Mouse (Mus musculus) bone marrow macrophage, adult 2 months (primary cell): ENCODE data around the gene Sfr1. TPM values are rescaled to one million over a fixed set of nuclear protein-coding genes. Genes with fewer than 3 reads are reported as not detected.

Source experiments
- H3K27ac ChIP-seq: 2 replicates; pipeline ENCODE4 v1.5.1; 2012; ENCODE audit warnings: low read depth, low read length; ENCODE audit not compliant: insufficient read depth
- H3K4me1 ChIP-seq: 2 replicates; pipeline ENCODE4 v1.6.1; 2012; ENCODE audit warnings: low read length; ENCODE audit not compliant: control insufficient read depth, insufficient read depth
- H3K4me3 ChIP-seq: 2 replicates; pipeline ENCODE4 v1.5.1; 2012; ENCODE audit warnings: mild to moderate bottlenecking, low read length, moderate library complexity; ENCODE audit not compliant: insufficient read depth
- CTCF ChIP-seq: IDR thresholded peaks from 2 replicates; pipeline ENCODE4 v1.5.1; 2012; ENCODE audit warnings: low read depth, mild to moderate bottlenecking, low read length, moderate library complexity
- POLR2A ChIP-seq: IDR thresholded peaks from 2 replicates; pipeline ENCODE4 v1.6.1; 2012; ENCODE audit warnings: mild to moderate bottlenecking, low read depth, low read length, borderline replicate concordance
- polyA plus RNA-seq: library from polyadenylated mRNA; stranded (reverse); fragments of >200 nt; gene quantifications from 2 replicates; pipeline ENCODE4 v1.2.4, GENCODE M21; 2012; ENCODE audit not compliant: missing spikeins, insufficient read depth, insufficient read length

Sfr1 gene
- 105 and 108 TPM in 2 replicates for polyA plus RNA-seq

DNA sequence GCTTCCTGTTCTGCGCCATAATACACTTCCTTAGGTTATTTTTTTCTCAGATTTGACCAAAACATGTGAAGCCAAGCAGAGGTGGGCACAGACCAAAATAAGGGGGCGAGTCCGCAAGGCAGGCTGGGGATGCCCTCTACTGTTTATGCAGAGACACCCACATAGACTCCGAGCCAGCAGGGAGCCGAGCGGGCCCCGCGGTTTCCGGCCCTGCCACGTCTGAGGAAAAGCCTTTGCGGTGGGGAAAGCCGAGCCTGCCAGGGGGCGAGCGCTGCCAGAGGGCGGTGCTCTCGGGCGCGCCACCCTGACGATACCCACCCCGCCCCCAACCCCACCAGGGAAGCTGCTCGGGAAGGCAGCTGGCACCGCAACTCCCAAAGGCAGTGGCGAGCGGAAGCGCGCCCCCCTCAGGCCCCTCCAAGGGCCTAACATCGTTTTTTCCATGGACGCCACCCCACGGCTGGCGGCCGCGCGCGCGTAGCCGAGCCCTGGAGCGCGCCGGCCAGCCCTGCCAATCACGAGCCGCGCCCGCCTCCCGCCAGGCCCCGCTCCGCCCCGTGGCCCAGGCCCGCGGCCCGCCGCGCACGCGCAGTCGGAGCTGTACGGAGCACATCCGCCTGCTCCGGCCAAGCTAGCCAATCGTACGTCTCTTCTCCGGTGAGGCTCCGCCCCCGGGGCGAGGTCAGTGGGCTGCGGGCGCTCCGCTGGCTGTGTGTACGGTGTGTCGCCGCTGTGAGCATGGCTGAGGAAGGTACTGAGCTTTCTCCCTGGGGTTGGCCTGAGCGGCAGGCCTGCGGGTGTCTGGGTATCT is at the start of gene Sfr1:
Sfr1 (plus strand) TSS at position 612 of the 811 bp plus-strand sequence.
- H3K27ac ChIP-seq = peak within 1 kb of the TSS; percentile 75
- peaks cover 2% of the 10 kb centered on the region; the same call in 1 of the 2 replicates for H3K4me1 ChIP-seq
- TF ChIP-seq POLR2A = no peak
- peak; percentile 22; the same call in 1 of the 2 replicates for TF ChIP-seq CTCF
- peak within 1 kb of the TSS; percentile 98 for H3K4me3 ChIP-seq

DNA sequence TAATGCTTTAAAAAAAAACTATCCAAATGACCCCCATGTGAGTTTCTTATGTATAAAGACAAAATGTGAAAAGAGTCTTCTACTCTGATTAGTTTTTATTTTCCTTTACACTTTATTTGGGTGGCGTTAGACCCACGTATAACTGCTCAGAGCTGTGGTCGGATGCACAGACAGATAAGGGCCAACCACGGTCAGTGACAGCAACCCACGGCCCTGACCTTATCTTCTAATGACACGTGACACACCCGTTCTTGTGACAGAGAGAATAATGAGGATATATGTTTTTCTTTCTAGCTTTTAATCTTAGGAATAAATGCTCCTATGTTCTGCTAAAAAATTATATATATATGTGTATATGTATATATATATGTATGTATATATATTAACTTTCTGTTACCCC is 41.9 kb upstream of the Sfr1 start:
- Histone ChIP-seq H3K4me1 (no peaks in the 10 kb centered on the region), H3K4me3 (no peak overlapping the region), H3K27ac (no peak overlapping the region)
- no peak for TF ChIP-seq CTCF
- TF ChIP-seq POLR2A = no peak

DNA sequence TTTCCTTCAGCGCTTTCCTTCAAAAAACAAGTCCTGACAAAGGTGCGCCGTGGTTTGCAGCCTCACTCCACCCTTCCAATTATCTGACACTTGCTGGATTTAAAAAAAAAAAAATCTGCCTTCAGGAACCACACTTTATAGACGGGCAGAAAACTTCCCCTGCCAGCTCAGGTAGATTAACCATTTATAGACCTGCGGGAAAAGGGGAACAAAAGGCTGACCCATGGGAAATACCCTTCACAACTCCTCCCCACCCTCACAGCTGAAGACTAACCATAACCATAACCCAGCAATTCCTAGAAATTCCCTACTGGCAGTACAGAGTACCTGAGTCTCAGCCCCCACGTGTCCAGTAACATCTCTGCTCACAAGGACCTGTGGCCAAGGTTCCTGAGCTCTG is 39.5 kb upstream of the Sfr1 start, which contains the start of gene Col17a1:
Col17a1 (minus strand) TSS at position 101 of the 400 bp plus-strand sequence.
- Histone ChIP-seq H3K4me1 (no peaks in the 10 kb centered on the region), H3K27ac (no peak within 1 kb of the TSS), H3K4me3 (no peak within 1 kb of the TSS)
- TF ChIP-seq POLR2A (no peak), CTCF (no peak)

DNA sequence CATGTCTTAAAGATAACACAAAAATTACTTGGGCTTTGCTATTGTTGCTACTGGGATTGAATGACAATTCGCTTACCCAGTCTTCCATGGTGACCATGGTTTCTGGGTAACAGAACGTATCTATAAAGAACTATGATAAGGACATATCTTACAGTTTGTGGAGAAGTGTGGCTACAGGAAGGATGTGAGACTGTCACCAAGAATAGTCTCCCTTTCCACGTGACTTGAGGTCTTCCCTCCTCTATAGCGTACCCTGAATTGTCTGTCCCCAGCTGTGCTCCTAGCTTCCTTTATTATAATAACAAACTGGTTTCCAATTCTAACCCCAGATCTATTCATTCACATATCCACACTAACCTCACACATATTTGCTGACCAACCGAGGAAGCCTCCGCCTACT is 35.8 kb upstream of the Sfr1 start:
- H3K4me3 ChIP-seq = no peak overlapping the region
- H3K27ac ChIP-seq = no peak overlapping the region
- peaks cover 3% of the 10 kb centered on the region; the same call in 1 of the 2 replicates for H3K4me1 ChIP-seq
- no peak for TF ChIP-seq POLR2A
- no peak for TF ChIP-seq CTCF

DNA sequence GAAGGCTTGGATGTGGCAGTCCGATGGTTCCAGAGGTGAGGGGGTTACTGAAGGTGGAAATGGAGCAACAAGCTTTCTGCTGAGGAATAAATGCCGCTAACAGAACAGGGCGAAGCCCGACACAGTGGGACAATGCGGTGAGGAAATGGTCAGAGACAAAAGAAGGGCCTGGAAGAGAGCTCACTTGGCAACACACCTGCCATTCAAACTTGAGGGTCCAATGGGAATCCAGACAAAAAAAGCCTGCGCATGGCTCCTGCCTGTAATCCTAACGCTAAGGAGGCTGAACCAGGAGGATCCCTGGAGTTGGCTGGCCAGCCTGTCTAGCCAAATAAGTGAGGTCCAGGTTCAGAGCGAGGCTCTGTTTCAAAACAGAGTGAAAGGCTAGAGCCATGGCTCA is 35.1 kb upstream of the Sfr1 start:
- Histone ChIP-seq H3K4me1 (peaks cover 3% of the 10 kb centered on the region; the same call in 1 of the 2 replicates), H3K27ac (no peak overlapping the region), H3K4me3 (no peak overlapping the region)
- no peak for TF ChIP-seq POLR2A
- TF ChIP-seq CTCF = no peak

DNA sequence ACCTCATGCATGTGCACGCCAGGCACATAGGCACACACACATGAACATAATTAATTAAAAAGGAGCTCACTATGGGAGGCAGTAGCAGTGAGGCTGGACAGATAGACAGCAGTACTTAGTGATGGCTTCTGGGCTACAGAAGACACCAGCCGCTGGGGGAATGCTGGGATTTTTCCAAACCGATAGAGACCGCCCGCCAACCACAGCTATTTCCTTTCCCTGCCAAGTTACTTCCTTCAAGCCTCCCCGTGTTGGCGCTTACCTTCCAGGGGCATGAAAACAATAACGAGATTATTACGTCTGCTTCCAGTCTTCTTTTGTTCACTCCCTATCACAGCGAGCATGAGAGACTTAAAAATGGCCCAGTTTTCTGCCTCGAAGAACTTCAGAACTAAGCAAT is 34.4 kb upstream of the Sfr1 start:
- Histone ChIP-seq H3K27ac (no peak overlapping the region), H3K4me1 (peaks cover 3% of the 10 kb centered on the region; the same call in 1 of the 2 replicates), H3K4me3 (no peak overlapping the region)
- TF ChIP-seq CTCF = no peak
- TF ChIP-seq POLR2A = no peak

DNA sequence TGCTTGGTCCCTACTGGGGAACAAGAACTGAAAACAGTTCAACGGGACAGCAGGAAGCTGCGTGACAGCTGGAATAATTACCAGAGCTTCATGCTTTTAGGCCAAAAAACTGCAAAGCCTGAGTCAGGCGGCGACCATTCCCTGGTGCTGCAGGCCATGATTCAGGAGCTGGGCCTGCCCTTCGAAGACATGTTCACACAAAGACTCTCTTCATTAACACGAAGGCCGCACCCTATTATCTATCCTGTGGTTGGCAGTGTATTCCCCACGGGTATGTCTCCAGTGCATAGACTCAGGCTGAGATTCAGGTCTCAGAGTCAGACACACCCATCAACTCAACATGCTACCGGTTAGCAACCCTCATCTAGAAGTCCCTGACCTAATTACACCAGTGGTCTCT is 33.2 kb upstream of the Sfr1 start:
- H3K4me3 ChIP-seq = no peak overlapping the region
- H3K4me1 ChIP-seq = peaks cover 3% of the 10 kb centered on the region; the same call in 1 of the 2 replicates
- no peak overlapping the region for H3K27ac ChIP-seq
- no peak for TF ChIP-seq POLR2A
- TF ChIP-seq CTCF = no peak

DNA sequence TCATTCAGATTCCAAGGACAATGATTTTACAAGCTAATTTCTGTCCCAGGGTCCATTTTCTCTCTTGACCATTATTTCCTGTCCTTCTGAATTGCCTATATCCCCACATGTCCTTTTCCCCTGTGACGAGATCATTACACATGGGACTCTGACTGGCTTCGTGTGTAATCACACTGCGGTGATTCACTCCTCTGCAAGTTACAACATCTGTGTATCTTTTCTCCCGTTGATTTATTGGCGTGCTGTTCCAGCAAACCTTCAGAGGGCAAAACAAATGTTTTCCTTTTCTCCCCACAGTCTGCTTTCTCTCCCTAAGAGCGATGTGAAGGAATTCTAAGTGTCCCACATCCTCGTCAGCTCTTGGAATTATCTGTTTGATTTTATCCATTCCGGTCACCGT is 31.7 kb upstream of the Sfr1 start:
- TF ChIP-seq POLR2A (no peak), CTCF (no peak)
- peaks cover 3% of the 10 kb centered on the region; the same call in 1 of the 2 replicates for H3K4me1 ChIP-seq
- H3K4me3 ChIP-seq = no peak overlapping the region
- H3K27ac ChIP-seq = no peak overlapping the region

DNA sequence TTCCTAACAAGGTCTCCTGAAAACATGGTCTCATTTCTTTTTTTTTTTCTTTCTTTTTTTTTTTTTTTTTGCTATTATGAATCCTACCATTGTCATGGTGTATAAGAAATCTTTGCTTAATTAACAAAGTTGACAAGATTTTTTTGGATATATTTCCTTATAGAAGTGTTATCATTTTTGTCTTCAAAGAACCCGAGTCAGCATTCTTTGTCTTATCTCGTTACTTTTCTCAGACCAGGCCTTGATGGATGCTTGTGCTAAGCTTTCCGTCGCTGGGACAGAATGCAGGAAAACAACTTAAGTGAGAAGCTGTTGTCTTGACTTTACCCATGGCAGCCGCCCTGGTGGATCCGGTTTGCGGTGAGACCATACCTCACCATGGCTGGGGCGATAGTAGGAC is 31.0 kb upstream of the Sfr1 start:
- no peak for TF ChIP-seq POLR2A
- no peak for TF ChIP-seq CTCF
- peaks cover 3% of the 10 kb centered on the region; the same call in 1 of the 2 replicates for H3K4me1 ChIP-seq
- no peak overlapping the region for H3K27ac ChIP-seq
- no peak overlapping the region for H3K4me3 ChIP-seq

DNA sequence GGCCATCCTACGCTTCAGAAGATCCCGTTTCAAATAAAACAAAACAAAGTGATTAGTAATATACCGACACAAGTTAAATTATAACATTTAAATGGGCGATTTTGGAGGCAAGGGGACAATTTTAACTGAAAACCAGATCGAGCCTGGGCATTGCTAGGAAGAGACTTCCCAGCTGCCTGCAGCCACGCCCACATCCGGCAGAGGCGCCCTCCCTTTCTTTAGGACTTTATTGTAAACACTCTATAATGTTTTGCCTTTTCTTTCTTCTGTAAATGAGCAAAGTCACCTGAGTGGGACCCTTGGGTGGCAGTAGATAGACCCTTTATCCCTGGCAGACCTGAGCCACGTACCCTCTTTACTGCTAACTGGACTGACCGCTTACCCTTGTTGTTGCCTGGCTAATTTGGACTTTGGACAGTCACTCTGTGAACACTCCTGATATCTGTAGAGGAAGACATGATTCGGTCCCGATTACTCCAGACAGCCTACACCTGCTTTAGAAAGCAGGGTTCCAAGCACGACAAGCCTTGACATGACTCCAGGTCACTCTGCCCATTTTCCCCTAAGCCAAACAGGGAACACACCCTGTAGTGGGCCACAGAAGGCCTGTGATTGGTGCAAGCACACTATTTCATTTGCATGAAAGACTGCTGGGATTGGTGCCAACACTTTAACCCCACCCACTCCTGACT is 26.3 kb upstream of the Sfr1 start:
- no peak overlapping the region for H3K27ac ChIP-seq
- no peaks in the 10 kb centered on the region for H3K4me1 ChIP-seq
- H3K4me3 ChIP-seq = no peak overlapping the region
- TF ChIP-seq POLR2A = no peak
- no peak for TF ChIP-seq CTCF
